Mouse (Mus musculus): ENCODE measurements around the gene Grid2.

DNA sequence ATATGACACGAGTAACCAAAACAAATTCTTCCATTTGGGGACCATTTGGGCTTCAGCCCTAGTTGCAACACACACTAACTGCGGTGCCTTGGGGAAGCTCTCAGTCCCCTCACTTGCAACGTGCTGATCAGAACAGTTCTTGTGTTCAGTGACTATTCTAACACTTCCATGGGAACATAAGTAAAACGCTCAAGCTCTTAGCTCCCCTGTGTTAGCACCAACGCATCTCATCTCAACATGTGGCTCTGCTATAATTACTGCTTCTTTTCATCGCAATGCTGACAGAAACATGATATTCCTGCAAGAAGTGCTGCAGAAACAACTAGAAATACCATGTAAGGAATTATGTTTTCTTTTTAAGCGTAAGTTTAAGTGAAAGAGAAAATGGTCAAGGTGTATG lies 1340.6 kb downstream of the Grid2 start:
- TF ChIP-seq CTCF (IDR thresholded peaks at IDR 0.05; ENCODE audit: low read depth, low read length) (no peak), POLR2A (IDR thresholded peaks at IDR 0.05; ENCODE audit: borderline replicate concordance, low read depth, low read length) (no peak)

Measured in bone marrow macrophage, adult 2 months (primary cell).